Mouse (Mus musculus): ENCODE data around the gene Rfpl4b. TPM values are rescaled to one million over a fixed set of nuclear protein-coding genes. Genes with fewer than 3 reads are reported as not detected.

Gene Rfpl4b
- polyA plus RNA-seq, 1 experiment: not detected

DNA sequence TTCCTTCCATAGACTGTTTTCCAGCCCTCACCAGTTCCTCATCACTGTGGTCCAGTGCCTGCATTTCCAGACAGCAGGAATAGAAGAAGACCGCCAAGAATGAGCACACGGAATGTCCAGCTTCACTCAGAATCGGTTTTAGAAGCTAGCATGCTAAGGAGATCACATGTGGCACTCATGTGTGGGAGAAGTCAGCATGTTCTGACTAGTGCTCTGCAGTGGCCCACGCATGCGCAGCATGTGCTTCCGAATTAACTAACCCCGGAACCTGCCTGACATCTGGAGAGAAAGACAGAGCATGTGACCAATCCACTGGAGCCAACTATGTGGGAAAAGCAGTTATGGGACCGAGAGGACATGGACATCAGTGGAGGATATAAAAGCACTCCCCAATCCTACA, 17.5 kb downstream of the Rfpl4b start:
- Histone ChIP-seq H3K27ac (ENCODE audit: insufficient read depth, low read length) (no peak overlapping the region), H3K36me3 (ENCODE audit: control insufficient read depth, insufficient read depth, low read length) (no peaks in the 10 kb centered on the region), H3K4me3 (ENCODE audit: extremely low read depth, insufficient read depth, insufficient read length) (no peak overlapping the region), H3K27me3 (ENCODE audit: control insufficient read depth, insufficient read depth, low read length) (no peaks in the 10 kb centered on the region), H3K4me1 (ENCODE audit: control insufficient read depth, insufficient read depth, insufficient read length) (no peaks in the 10 kb centered on the region)
- WGBS: 91% methylated on average over 8 of the region's 8 CpGs
- no peak for DNase-seq (ENCODE audit: low read depth in 1 of 2, low spot score in 2 of 2)
- no peak for TF ChIP-seq CTCF (IDR thresholded peaks at IDR 0.05; ENCODE audit: extremely low read depth, insufficient read depth, insufficient read length, insufficient replicate concordance)
- TF ChIP-seq POLR2A (IDR thresholded peaks at IDR 0.05; ENCODE audit: low read depth, low read length): no peak

DNA sequence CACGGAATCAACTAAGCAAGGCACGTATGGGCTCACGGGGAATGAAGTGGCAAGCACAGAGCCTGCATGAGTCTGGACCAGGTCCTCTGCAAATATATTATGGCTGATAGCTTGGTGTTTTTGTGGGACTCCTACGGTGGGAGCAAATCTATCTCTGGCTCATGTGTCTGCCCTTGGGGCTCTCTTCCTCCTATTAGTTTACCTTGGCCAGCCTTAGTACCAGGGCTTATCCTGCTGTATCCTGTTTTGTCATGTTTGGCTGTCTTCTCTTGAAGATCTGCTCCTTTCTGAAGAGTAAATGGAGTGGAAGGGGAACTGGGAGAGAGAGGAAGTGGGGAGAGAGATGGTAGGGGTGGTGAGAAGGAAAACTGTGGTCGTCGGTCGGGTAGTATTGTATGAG, 18.3 kb downstream of the Rfpl4b start:
- Histone ChIP-seq H3K4me3 (ENCODE audit: extremely low read depth, insufficient read depth, insufficient read length) (no peak overlapping the region), H3K27me3 (ENCODE audit: control insufficient read depth, insufficient read depth, low read length) (no peaks in the 10 kb centered on the region), H3K27ac (ENCODE audit: insufficient read depth, low read length) (no peak overlapping the region), H3K36me3 (ENCODE audit: control insufficient read depth, insufficient read depth, low read length) (no peaks in the 10 kb centered on the region), H3K4me1 (ENCODE audit: control insufficient read depth, insufficient read depth, insufficient read length) (no peaks in the 10 kb centered on the region)
- WGBS: 82% methylated on average over 7 of the region's 7 CpGs
- TF ChIP-seq POLR2A (IDR thresholded peaks at IDR 0.05; ENCODE audit: low read depth, low read length) (no peak), CTCF (IDR thresholded peaks at IDR 0.05; ENCODE audit: extremely low read depth, insufficient read depth, insufficient read length, insufficient replicate concordance) (no peak)
- no peak for DNase-seq (ENCODE audit: low read depth in 1 of 2, low spot score in 2 of 2)

DNA sequence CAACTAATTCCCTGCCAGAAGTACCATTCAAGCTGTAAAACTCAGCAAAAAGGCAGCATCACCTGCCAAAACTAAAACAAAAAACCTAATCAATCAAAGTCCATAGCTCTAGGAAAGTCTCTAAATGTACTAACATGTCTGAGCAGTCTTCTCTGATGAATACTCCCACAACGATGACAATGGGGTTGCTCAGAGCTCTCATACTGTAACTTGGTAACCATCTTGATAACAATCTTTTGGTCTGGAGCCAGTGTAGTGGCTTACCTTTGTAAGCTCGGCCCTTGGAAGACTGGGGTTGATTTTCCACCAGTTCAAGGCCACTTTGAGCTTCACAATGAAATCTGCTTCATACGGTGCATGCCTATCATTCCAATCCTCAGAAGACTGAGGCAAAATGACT, 33.0 kb downstream of the Rfpl4b start:
- Histone ChIP-seq H3K4me3 (ENCODE audit: extremely low read depth, insufficient read depth, insufficient read length) (no peak overlapping the region), H3K36me3 (ENCODE audit: control insufficient read depth, insufficient read depth, low read length) (no peaks in the 10 kb centered on the region), H3K4me1 (ENCODE audit: control insufficient read depth, insufficient read depth, insufficient read length) (no peaks in the 10 kb centered on the region), H3K27me3 (ENCODE audit: control insufficient read depth, insufficient read depth, low read length) (no peaks in the 10 kb centered on the region), H3K27ac (ENCODE audit: insufficient read depth, low read length) (no peak overlapping the region)
- no peak for DNase-seq (ENCODE audit: low read depth in 1 of 2, low spot score in 2 of 2)
- 70% methylated on average over 3 of the region's 3 CpGs for WGBS
- no peak for TF ChIP-seq POLR2A (IDR thresholded peaks at IDR 0.05; ENCODE audit: low read depth, low read length)
- no peak for TF ChIP-seq CTCF (IDR thresholded peaks at IDR 0.05; ENCODE audit: extremely low read depth, insufficient read depth, insufficient read length, insufficient replicate concordance)

Other genes starting within 250 kb of the Rfpl4b start
- 1.7 and 1.9 TPM in 2 replicates for gene Lama4, start 143.7 kb upstream of the Rfpl4b start, polyA plus RNA-seq (2012; rRNA removed)